Mouse (Mus musculus) forebrain, embryonic 15.5 days (tissue): Measurements from ENCODE around the gene Nfic. TPM values are rescaled to one million over a fixed set of nuclear protein-coding genes. Genes with fewer than 3 reads are reported as not detected.

Source experiments
- ATAC-seq: fragments of 200-750 bp; cut with Nextera tagmentation; replicated peaks from 2 replicates; pipeline ENCODE4 v1.8.0; 2017; ENCODE audit warnings: mild to moderate bottlenecking, moderate TSS enrichment, moderate library complexity
- H3K27ac ChIP-seq: fragments of 300-500 bp; sonication (generic); replicated peaks from 2 replicates; pipeline ENCODE4 v1.5.1; 2015; ENCODE audit warnings: mild to moderate bottlenecking, inconsistent platforms
- H3K27me3 ChIP-seq: fragments of 300-500 bp; sonication (generic); 2 replicates; pipeline ENCODE4 v1.6.1; 2015; ENCODE audit warnings: inconsistent platforms
- H3K36me3 ChIP-seq: fragments of 300-500 bp; sonication (generic); 2 replicates; pipeline ENCODE4 v1.6.1; 2015; ENCODE audit warnings: mild to moderate bottlenecking, inconsistent platforms
- H3K4me1 ChIP-seq: fragments of 300-500 bp; sonication (generic); 2 replicates; pipeline ENCODE4 v1.6.1; 2015; ENCODE audit warnings: inconsistent platforms
- H3K4me2 ChIP-seq: fragments of 300-500 bp; sonication (generic); replicated peaks from 2 replicates; pipeline ENCODE4 v1.6.1; 2015; ENCODE audit warnings: mild to moderate bottlenecking, inconsistent platforms
- H3K4me3 ChIP-seq: fragments of 300-500 bp; sonication (generic); 2 replicates; pipeline ENCODE4 v1.5.1; 2015; ENCODE audit warnings: mild to moderate bottlenecking, inconsistent platforms
- H3K9ac ChIP-seq: fragments of 300-500 bp; sonication (generic); replicated peaks from 2 replicates; pipeline ENCODE4 v1.6.1; 2015; ENCODE audit warnings: mild to moderate bottlenecking, inconsistent platforms
- H3K9me3 ChIP-seq: fragments of 300-500 bp; sonication (generic); 2 replicates; pipeline ENCODE4 v1.6.1; 2016; ENCODE audit warnings: inconsistent platforms
- WGBS: fragments of 180-500 bp; shearing (Covaris S2); methylation state at CpG from one replicate; pipeline ENCODE4 v1.1.7; 2015; ENCODE audit warnings: mixed read lengths; 5-methylcytosine and 5-hydroxymethylcytosine counted together
- polyA plus RNA-seq: library from polyadenylated mRNA; unstranded; fragments of >200 nt; fragmentation: Nextera tagmentation; extraction: Ambion mirVana; gene quantifications from 2 replicates; pipeline ENCODE4 v1.2.1, GENCODE M21; 2015

Nfic gene
- polyA plus RNA-seq, 1 experiment from 2014 or later = 24.2 TPM

DNA sequence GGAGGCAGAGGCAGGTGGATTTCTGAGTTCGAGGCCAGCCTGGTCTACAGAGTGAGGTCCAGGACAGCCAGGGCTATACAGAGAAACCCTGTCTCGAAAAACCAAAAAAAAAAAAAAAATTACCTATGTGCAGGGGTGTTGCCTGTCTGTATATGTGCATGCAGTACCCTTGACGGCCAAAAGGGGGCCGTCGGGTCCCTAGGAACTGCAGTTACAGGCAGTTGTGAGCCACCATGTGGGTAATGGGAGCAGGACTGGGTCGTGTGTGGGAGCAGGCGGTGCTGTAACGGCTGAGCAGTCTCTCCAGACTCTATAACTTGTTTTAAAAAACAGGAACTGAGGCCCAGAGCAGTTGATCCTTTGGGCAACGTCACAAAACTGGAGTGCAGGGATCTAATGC is 28.5 kb upstream of the Nfic start:
- Histone ChIP-seq H3K27ac (peak overlapping the region; percentile 56), H3K9me3 (no peaks in the 10 kb centered on the region), H3K27me3 (no peaks in the 10 kb centered on the region), H3K36me3 (peaks cover 25% of the 10 kb centered on the region), H3K9ac (no peak overlapping the region), H3K4me3 (no peak overlapping the region), H3K4me2 (no peak overlapping the region), H3K4me1 (peaks cover 29% of the 10 kb centered on the region)
- WGBS = 21% methylated on average over 9 of the region's 9 CpGs
- no peak for ATAC-seq

GRCm38 (mm10) chr10:81482533-81482889 is 27.1 kb upstream of the Nfic start, which contains the start of gene Celf5:
Gene Celf5 (minus strand): TSS chr10:81482709.
- Histone ChIP-seq H3K9me3 (no peaks in the 10 kb centered on the region), H3K4me1 (peaks cover 42% of the 10 kb centered on the region), H3K4me2 (peak within 1 kb of the TSS; percentile 50), H3K27ac (peak within 1 kb of the TSS; percentile 61), H3K9ac (peak within 1 kb of the TSS; percentile 80), H3K4me3 (peak within 1 kb of the TSS; percentile 72), H3K36me3 (peaks cover 11% of the 10 kb centered on the region), H3K27me3 (no peaks in the 10 kb centered on the region)
- under 1% methylated on average over 36 of the region's 36 CpGs for WGBS
- ATAC-seq = peak; percentile 51

- Histone ChIP-seq H3K27me3 (no peaks in the 10 kb centered on the region), H3K9me3 (no peaks in the 10 kb centered on the region), H3K9ac (peak overlapping the region; percentile 80), H3K36me3 (peaks cover 4% of the 10 kb centered on the region), H3K27ac (peak overlapping the region; percentile 61), H3K4me3 (peak overlapping the region; percentile 72), H3K4me2 (peak overlapping the region; percentile 50), H3K4me1 (peaks cover 46% of the 10 kb centered on the region)
- peak; percentile 49 for ATAC-seq
- 3% methylated on average over 35 of the region's 35 CpGs for WGBS
Observed at GRCm38 (mm10) chr10:81481605-81482532, 26.4 kb upstream of the Nfic start.

- Histone ChIP-seq H3K27ac (peak overlapping the region; percentile 94), H3K4me1 (peaks cover 70% of the 10 kb centered on the region)
- WGBS = 86% methylated on average over 10 of the region's 10 CpGs
Observed at GRCm38 (mm10) chr10:81474461-81474860, 19.0 kb upstream of the Nfic start.

GRCm38 (mm10) chr10:81473003-81473451 is 17.6 kb upstream of the Nfic start:
- H3K9me3 ChIP-seq = no peaks in the 10 kb centered on the region
- H3K4me2 ChIP-seq = peak overlapping the region; percentile 89
- H3K9ac ChIP-seq = peak overlapping the region; percentile 61
- H3K36me3 ChIP-seq = peaks cover 9% of the 10 kb centered on the region; the same call in 1 of the 2 replicates
- WGBS = under 1% methylated on average over 22 of the region's 22 CpGs
- H3K4me1 ChIP-seq = peaks cover 61% of the 10 kb centered on the region
- peak overlapping the region; percentile 50 for H3K4me3 ChIP-seq
- H3K27ac ChIP-seq = peak overlapping the region; percentile 94
- peak; percentile 86 for ATAC-seq
- H3K27me3 ChIP-seq = no peaks in the 10 kb centered on the region

More at GRCm38 (mm10) chr10:81474461-81474860, 19.0 kb upstream of the Nfic start:
- Histone ChIP-seq H3K9me3 (no peaks in the 10 kb centered on the region), H3K4me3 (no peak overlapping the region), H3K4me2 (no peak overlapping the region), H3K27me3 (no peaks in the 10 kb centered on the region), H3K36me3 (peaks cover 5% of the 10 kb centered on the region; the same call in 1 of the 2 replicates), H3K9ac (no peak overlapping the region)
- no peak for ATAC-seq

- H3K36me3 ChIP-seq = peaks cover 14% of the 10 kb centered on the region; the same call in 1 of the 2 replicates
- no peaks in the 10 kb centered on the region for H3K27me3 ChIP-seq
- ATAC-seq = peak; percentile 49
- H3K9ac ChIP-seq = peak overlapping the region; percentile 61
- peaks cover 56% of the 10 kb centered on the region for H3K4me1 ChIP-seq
- peak overlapping the region; percentile 50 for H3K4me3 ChIP-seq
- no peaks in the 10 kb centered on the region for H3K9me3 ChIP-seq
- peak overlapping the region; percentile 89 for H3K4me2 ChIP-seq
- H3K27ac ChIP-seq = peak overlapping the region; percentile 94
- WGBS = 1% methylated on average over 18 of the region's 18 CpGs
Observed at GRCm38 (mm10) chr10:81472403-81473002, 17.1 kb upstream of the Nfic start.

- Histone ChIP-seq H3K4me3 (no peak overlapping the region), H3K27me3 (no peaks in the 10 kb centered on the region), H3K9ac (no peak overlapping the region), H3K27ac (0 out of 2 replicates have a peak overlapping the region, but pooled peaks have one; percentile 1), H3K9me3 (no peaks in the 10 kb centered on the region), H3K4me1 (peaks cover 48% of the 10 kb centered on the region), H3K4me2 (no peak overlapping the region), H3K36me3 (peaks cover 14% of the 10 kb centered on the region; the same call in 1 of the 2 replicates)
- 59% methylated on average over 18 of the region's 18 CpGs for WGBS
- no peak for ATAC-seq
Observed at GRCm38 (mm10) chr10:81470454-81470853, 15.0 kb upstream of the Nfic start.

DNA sequence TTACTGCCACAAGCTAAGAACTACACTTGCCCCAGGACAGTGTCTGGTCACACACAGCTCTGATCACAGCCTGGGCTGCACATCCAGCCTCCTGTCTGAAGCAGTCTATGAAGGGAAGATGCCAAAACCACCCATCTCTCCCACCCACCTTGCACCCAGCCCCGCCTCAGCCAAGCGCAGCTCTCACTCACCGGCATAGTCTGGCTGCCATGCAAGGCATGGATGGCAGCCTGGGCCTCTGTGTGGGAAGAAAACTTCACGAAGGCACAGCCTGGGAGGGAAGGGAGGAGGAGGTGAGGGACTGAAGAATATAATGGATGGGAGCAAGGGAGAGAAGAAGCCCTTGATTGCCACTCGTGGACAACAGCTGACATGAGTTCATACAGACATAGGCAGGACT is 13.8 kb upstream of the Nfic start:
- Histone ChIP-seq H3K4me2 (no peak overlapping the region), H3K27ac (no peak overlapping the region), H3K27me3 (no peaks in the 10 kb centered on the region), H3K9me3 (no peaks in the 10 kb centered on the region), H3K9ac (no peak overlapping the region), H3K4me3 (no peak overlapping the region), H3K4me1 (peaks cover 47% of the 10 kb centered on the region), H3K36me3 (peaks cover 14% of the 10 kb centered on the region; the same call in 1 of the 2 replicates)
- no peak for ATAC-seq
- WGBS = 82% methylated on average over 5 of the region's 5 CpGs

- no peak overlapping the region for H3K4me3 ChIP-seq
- no peak overlapping the region for H3K9ac ChIP-seq
- 89% methylated on average over 16 of the region's 16 CpGs for WGBS
- peaks cover 14% of the 10 kb centered on the region; the same call in 1 of the 2 replicates for H3K36me3 ChIP-seq
- no peak for ATAC-seq
- H3K4me2 ChIP-seq = no peak overlapping the region
- H3K9me3 ChIP-seq = no peaks in the 10 kb centered on the region
- H3K27me3 ChIP-seq = peaks cover 13% of the 10 kb centered on the region; the same call in 1 of the 2 replicates
- H3K27ac ChIP-seq = no peak overlapping the region
- H3K4me1 ChIP-seq = peaks cover 36% of the 10 kb centered on the region
Observed at GRCm38 (mm10) chr10:81467670-81468235, 12.3 kb upstream of the Nfic start.

DNA sequence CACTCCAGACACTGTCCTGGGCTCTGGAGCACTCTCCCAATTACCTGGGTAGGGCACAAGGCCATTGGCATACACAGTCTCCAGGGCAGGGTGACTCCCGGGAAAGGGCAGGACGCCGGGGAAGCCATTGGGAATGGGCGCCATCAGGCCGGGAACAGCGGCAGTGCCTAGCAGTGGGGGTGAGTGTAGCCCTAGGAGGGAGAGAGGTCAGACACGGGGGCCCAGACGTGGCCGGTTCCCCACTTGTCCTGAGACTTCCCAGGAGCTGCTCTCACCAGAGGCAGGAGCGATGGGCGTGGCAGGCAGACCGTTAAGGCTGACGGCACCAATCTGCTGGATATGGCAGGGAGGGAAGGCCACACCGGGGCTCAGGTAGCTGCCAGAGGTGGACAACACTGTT is 11.4 kb upstream of the Nfic start:
- no peak for ATAC-seq

DNA sequence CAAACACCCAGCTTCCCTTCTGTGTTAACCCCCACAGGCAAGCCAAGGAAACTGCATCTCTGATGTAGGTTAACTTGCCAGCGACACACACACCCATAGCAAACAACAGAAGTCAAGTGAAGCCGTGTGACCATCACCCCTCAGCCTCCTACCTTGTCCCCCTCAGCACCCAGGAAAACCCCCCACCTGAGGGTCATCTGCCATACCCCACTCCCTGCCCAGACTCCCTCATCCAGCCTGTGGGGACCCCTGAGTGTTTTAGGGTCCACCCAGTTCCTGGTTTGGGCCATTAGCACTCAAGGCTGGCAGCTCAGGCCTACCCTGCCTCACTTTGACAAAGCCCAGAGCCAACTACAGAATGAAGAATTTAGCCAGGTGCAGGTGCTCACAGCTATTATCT is 10.6 kb upstream of the Nfic start:
- WGBS = 79% methylated on average over 2 of the region's 2 CpGs
- peaks cover 14% of the 10 kb centered on the region; the same call in 1 of the 2 replicates for H3K36me3 ChIP-seq
- no peaks in the 10 kb centered on the region for H3K9me3 ChIP-seq
- H3K27ac ChIP-seq = no peak overlapping the region
- peaks cover 21% of the 10 kb centered on the region for H3K4me1 ChIP-seq
- peaks cover 27% of the 10 kb centered on the region for H3K27me3 ChIP-seq
- no peak for ATAC-seq
- H3K4me3 ChIP-seq = no peak overlapping the region
- no peak overlapping the region for H3K9ac ChIP-seq
- H3K4me2 ChIP-seq = no peak overlapping the region

More for the DNA sequence above, 11.4 kb upstream of the Nfic start:
- H3K27ac ChIP-seq = no peak overlapping the region
- no peaks in the 10 kb centered on the region for H3K9me3 ChIP-seq
- no peak overlapping the region for H3K4me3 ChIP-seq
- H3K9ac ChIP-seq = no peak overlapping the region
- H3K27me3 ChIP-seq = peaks cover 22% of the 10 kb centered on the region
- 76% methylated on average over 14 of the region's 14 CpGs for WGBS
- H3K4me2 ChIP-seq = no peak overlapping the region
- H3K36me3 ChIP-seq = peaks cover 14% of the 10 kb centered on the region; the same call in 1 of the 2 replicates
- H3K4me1 ChIP-seq = peaks cover 27% of the 10 kb centered on the region
